Mouse (Mus musculus) intestine, embryonic 14.5 days (tissue): ENCODE measurements around the gene Hepacam2. TPM values are rescaled to one million over a fixed set of nuclear protein-coding genes. Genes with fewer than 3 reads are reported as not detected.

Source experiments
- ATAC-seq: fragments of 200-750 bp; cut with Nextera tagmentation; replicated peaks from 2 replicates; pipeline ENCODE4 v1.8.0; 2017; ENCODE audit warnings: low read depth, moderate number of reproducible peaks, moderate TSS enrichment, moderate library complexity; ENCODE audit not compliant: low FRiP score, low TSS enrichment
- DNase-seq: peaks from one replicate; pipeline ENCODE4 v3.0.0-alpha.2; 2018; ENCODE audit warnings: low spot score
- H3K27ac ChIP-seq: fragments of 300-500 bp; sonication (generic); 2 replicates; pipeline ENCODE4 v1.5.1; 2014; ENCODE audit warnings: low read depth, mild to moderate bottlenecking, control low read depth
- H3K27me3 ChIP-seq: fragments of 300-500 bp; sonication (generic); replicated peaks from 2 replicates; pipeline ENCODE4 v1.6.1; 2014; ENCODE audit warnings: low read length, control low read depth; ENCODE audit not compliant: control insufficient read depth, insufficient read depth
- H3K36me3 ChIP-seq: fragments of 300-500 bp; sonication (generic); 2 replicates; pipeline ENCODE4 v1.6.1; 2014; ENCODE audit warnings: low read length, control low read depth; ENCODE audit not compliant: control insufficient read depth, insufficient read depth
- H3K4me1 ChIP-seq: fragments of 300-500 bp; sonication (generic); replicated peaks from 2 replicates; pipeline ENCODE4 v1.6.1; 2014; ENCODE audit warnings: low read length, control low read depth, mixed read lengths; ENCODE audit not compliant: control insufficient read depth, insufficient read depth
- H3K4me2 ChIP-seq: fragments of 300-500 bp; sonication (generic); 2 replicates; pipeline ENCODE4 v1.6.1; 2014; ENCODE audit warnings: low read length
- H3K4me3 ChIP-seq: fragments of 300-500 bp; sonication (generic); 2 replicates; pipeline ENCODE4 v1.5.1; 2014; ENCODE audit warnings: low read depth, low read length, control low read depth, mixed read lengths
- H3K9ac ChIP-seq: fragments of 300-500 bp; sonication (generic); 2 replicates; pipeline ENCODE4 v1.6.1; 2014; ENCODE audit warnings: mild to moderate bottlenecking, low read length
- H3K9me3 ChIP-seq: fragments of 300-500 bp; sonication (generic); 2 replicates; pipeline ENCODE4 v1.6.1; 2016; ENCODE audit warnings: low read length, control low read depth; ENCODE audit not compliant: control insufficient read depth
- WGBS: fragments of 180-500 bp; shearing (Covaris S2); extraction: QIAGEN DNeasy Blood & Tissue Kit; methylation state at CpG from one replicate; pipeline ENCODE4 v1.1.7; 2014; 5-methylcytosine and 5-hydroxymethylcytosine counted together
- polyA plus RNA-seq: library from polyadenylated mRNA; unstranded; fragments of >200 nt; fragmentation: Nextera tagmentation; extraction: Ambion mirVana; gene quantifications from 2 replicates; pipeline ENCODE4 v1.2.1, GENCODE M21; 2014

Hepacam2 gene
- polyA plus RNA-seq, 1 experiment from 2014 or later, result 8.2 TPM

- Histone ChIP-seq H3K27me3 (no peaks in the 10 kb centered on the region), H3K9me3 (no peaks in the 10 kb centered on the region), H3K4me1 (no peaks in the 10 kb centered on the region), H3K4me2 (no peak overlapping the region), H3K9ac (no peak overlapping the region), H3K36me3 (no peaks in the 10 kb centered on the region), H3K4me3 (no peak overlapping the region), H3K27ac (no peak overlapping the region)
- DNase-seq (no peak), ATAC-seq (no peak)
- 75% methylated on average over 3 of the region's 3 CpGs for WGBS
Observed at GRCm38 (mm10) chr6:3485133-3485532, 13.0 kb downstream of the Hepacam2 start.

- H3K27ac ChIP-seq, result no peak overlapping the region
- H3K9ac ChIP-seq, result no peak overlapping the region
- no peak for ATAC-seq
- WGBS, result 73% methylated on average over 3 of the region's 3 CpGs
- no peak for DNase-seq
- no peaks in the 10 kb centered on the region for H3K36me3 ChIP-seq
- no peak overlapping the region for H3K4me3 ChIP-seq
- no peak overlapping the region for H3K4me2 ChIP-seq
- no peaks in the 10 kb centered on the region for H3K4me1 ChIP-seq
- H3K27me3 ChIP-seq, result no peaks in the 10 kb centered on the region
- H3K9me3 ChIP-seq, result no peaks in the 10 kb centered on the region
Observed at GRCm38 (mm10) chr6:3481705-3482104, 16.4 kb downstream of the Hepacam2 start.

- no peak overlapping the region for H3K27ac ChIP-seq
- ATAC-seq, result no peak
- no peaks in the 10 kb centered on the region for H3K27me3 ChIP-seq
- H3K36me3 ChIP-seq, result no peaks in the 10 kb centered on the region
- no peak overlapping the region for H3K4me2 ChIP-seq
- no peak for DNase-seq
- no peak overlapping the region for H3K4me3 ChIP-seq
- no peaks in the 10 kb centered on the region for H3K9me3 ChIP-seq
- H3K9ac ChIP-seq, result no peak overlapping the region
- 52% methylated on average over 5 of the region's 5 CpGs for WGBS
- H3K4me1 ChIP-seq, result no peaks in the 10 kb centered on the region
Observed at GRCm38 (mm10) chr6:3479853-3480252, 18.2 kb downstream of the Hepacam2 start.

GRCm38 (mm10) chr6:3476299-3476698, 21.8 kb downstream of the Hepacam2 start:
- Histone ChIP-seq H3K36me3 (no peaks in the 10 kb centered on the region), H3K4me2 (no peak overlapping the region), H3K4me1 (no peaks in the 10 kb centered on the region), H3K27ac (no peak overlapping the region), H3K4me3 (no peak overlapping the region), H3K9ac (no peak overlapping the region), H3K9me3 (no peaks in the 10 kb centered on the region), H3K27me3 (no peaks in the 10 kb centered on the region)
- WGBS, result 28% methylated on average over 2 of the region's 2 CpGs
- DNase-seq (no peak), ATAC-seq (no peak)

- ATAC-seq, result peak; percentile 79
Observed at GRCm38 (mm10) chr6:3470706-3471105, 27.4 kb downstream of the Hepacam2 start.

GRCm38 (mm10) chr6:3468627-3469026, 29.5 kb downstream of the Hepacam2 start:
- DNase-seq (no peak), ATAC-seq (0 out of 2 replicates have a peak, but pooled peaks have one; percentile 43)
- no peak overlapping the region for H3K4me2 ChIP-seq
- H3K36me3 ChIP-seq, result no peaks in the 10 kb centered on the region
- no peak overlapping the region for H3K27ac ChIP-seq
- no peak overlapping the region for H3K9ac ChIP-seq
- H3K27me3 ChIP-seq, result no peaks in the 10 kb centered on the region
- H3K9me3 ChIP-seq, result no peaks in the 10 kb centered on the region
- H3K4me3 ChIP-seq, result no peak overlapping the region
- WGBS, result 55% methylated on average over 1 of the region's 1 CpGs
- no peaks in the 10 kb centered on the region for H3K4me1 ChIP-seq

More at GRCm38 (mm10) chr6:3470706-3471105, 27.4 kb downstream of the Hepacam2 start:
- Histone ChIP-seq H3K9ac (no peak overlapping the region), H3K9me3 (no peaks in the 10 kb centered on the region), H3K4me3 (no peak overlapping the region), H3K27me3 (no peaks in the 10 kb centered on the region), H3K4me1 (no peaks in the 10 kb centered on the region), H3K36me3 (no peaks in the 10 kb centered on the region), H3K27ac (no peak overlapping the region), H3K4me2 (no peak overlapping the region)
- 74% methylated on average over 2 of the region's 2 CpGs for WGBS
- DNase-seq, result no peak

GRCm38 (mm10) chr6:3463594-3463993, 34.5 kb downstream of the Hepacam2 start:
- H3K4me1 ChIP-seq, result no peaks in the 10 kb centered on the region
- WGBS, result 80% methylated on average over 2 of the region's 2 CpGs
- no peak overlapping the region for H3K4me3 ChIP-seq
- no peak overlapping the region for H3K4me2 ChIP-seq
- DNase-seq, result no peak
- H3K27me3 ChIP-seq, result no peaks in the 10 kb centered on the region
- no peaks in the 10 kb centered on the region for H3K9me3 ChIP-seq
- no peak for ATAC-seq
- no peak overlapping the region for H3K27ac ChIP-seq
- no peak overlapping the region for H3K9ac ChIP-seq
- no peaks in the 10 kb centered on the region for H3K36me3 ChIP-seq

GRCm38 (mm10) chr6:3463026-3463425, 35.1 kb downstream of the Hepacam2 start:
- WGBS, result 77% methylated on average over 6 of the region's 6 CpGs
- Histone ChIP-seq H3K4me1 (no peaks in the 10 kb centered on the region), H3K27me3 (no peaks in the 10 kb centered on the region), H3K27ac (no peak overlapping the region), H3K4me3 (no peak overlapping the region), H3K36me3 (no peaks in the 10 kb centered on the region), H3K9ac (no peak overlapping the region), H3K4me2 (no peak overlapping the region), H3K9me3 (no peaks in the 10 kb centered on the region)
- no peak for DNase-seq
- no peak for ATAC-seq

- no peaks in the 10 kb centered on the region for H3K36me3 ChIP-seq
- no peak for DNase-seq
- H3K4me1 ChIP-seq, result no peaks in the 10 kb centered on the region; the same call in 1 of the 2 replicates
- no peaks in the 10 kb centered on the region for H3K27me3 ChIP-seq
- no peak overlapping the region for H3K4me3 ChIP-seq
- 69% methylated on average over 11 of the region's 11 CpGs for WGBS
- H3K9me3 ChIP-seq, result no peaks in the 10 kb centered on the region
- no peak overlapping the region for H3K4me2 ChIP-seq
- H3K9ac ChIP-seq, result no peak overlapping the region
- no peak overlapping the region for H3K27ac ChIP-seq
- ATAC-seq, result no peak
Observed at GRCm38 (mm10) chr6:3455944-3456536, 42.1 kb downstream of the Hepacam2 start.
